Mouse (Mus musculus): ENCODE results near the gene Mpc1. TPM values are rescaled to one million over a fixed set of nuclear protein-coding genes. Genes with fewer than 3 reads are reported as not detected.

Gene Mpc1
- total and polyA plus RNA-seq, 2 experiments = 305 to 762 TPM

- peak; percentile 39 for TF ChIP-seq CTCF (IDR thresholded peaks at IDR 0.05; ENCODE audit: low read depth, low read length)
- TF ChIP-seq POLR2A (IDR thresholded peaks at IDR 0.05; ENCODE audit: extremely low read depth, insufficient read depth, low read length) = peak; percentile 89
- no peaks in the 10 kb centered on the region for H3K36me3 ChIP-seq (ENCODE audit: control insufficient read depth, insufficient read depth, low read length)
- peak overlapping the region; percentile 96 for H3K4me3 ChIP-seq (ENCODE audit: insufficient read depth, low read depth, low read length)
- WGBS = under 1% methylated on average over 77 of the region's 77 CpGs
- H3K27ac ChIP-seq (replicated peaks; ENCODE audit: insufficient read depth, low read depth, low read length) = peak overlapping the region; percentile 97
- DNase-seq (ENCODE audit: extremely low read depth, low read depth, low spot score) = peak; percentile 88
- no peaks in the 10 kb centered on the region for H3K27me3 ChIP-seq (ENCODE audit: control insufficient read depth, insufficient read depth, low read length)
- peaks cover 8% of the 10 kb centered on the region; the same call in 1 of the 2 replicates for H3K79me2 ChIP-seq (ENCODE audit: control insufficient read depth, insufficient read depth, low read length)
- H3K9ac ChIP-seq (ENCODE audit: low read depth, low read length) = peak overlapping the region; percentile 96
- H3K4me1 ChIP-seq (ENCODE audit: control insufficient read depth, insufficient read depth, low read length) = peaks cover 7% of the 10 kb centered on the region
These were observed 986 bp downstream of the Mpc1 start for GRCm38 (mm10) chr17:8283526-8284253.

- Histone ChIP-seq H3K79me2 (ENCODE audit: control insufficient read depth, insufficient read depth, low read length) (peaks cover 8% of the 10 kb centered on the region; the same call in 1 of the 2 replicates), H3K4me1 (ENCODE audit: control insufficient read depth, insufficient read depth, low read length) (peaks cover 7% of the 10 kb centered on the region), H3K4me3 (ENCODE audit: insufficient read depth, low read depth, low read length) (peak overlapping the region; percentile 96), H3K9ac (ENCODE audit: low read depth, low read length) (peak overlapping the region; percentile 96), H3K36me3 (ENCODE audit: control insufficient read depth, insufficient read depth, low read length) (peaks cover 2% of the 10 kb centered on the region; the same call in 1 of the 2 replicates), H3K27ac (replicated peaks; ENCODE audit: insufficient read depth, low read depth, low read length) (peak overlapping the region; percentile 97), H3K27me3 (ENCODE audit: control insufficient read depth, insufficient read depth, low read length) (no peaks in the 10 kb centered on the region)
- DNase-seq (ENCODE audit: extremely low read depth, low read depth, low spot score) = peak; percentile 76
- TF ChIP-seq POLR2A (IDR thresholded peaks at IDR 0.05; ENCODE audit: extremely low read depth, insufficient read depth, low read length) (0 out of 2 replicates have a peak, but pooled peaks have one; percentile 48), CTCF (IDR thresholded peaks at IDR 0.05; ENCODE audit: low read depth, low read length) (no peak)
- WGBS = under 1% methylated on average over 32 of the region's 32 CpGs
These were observed 1.6 kb downstream of the Mpc1 start for GRCm38 (mm10) chr17:8284254-8284661.

GRCm38 (mm10) chr17:8285056-8285455 lies 2.4 kb downstream of the Mpc1 start:
- H3K36me3 ChIP-seq (ENCODE audit: control insufficient read depth, insufficient read depth, low read length) = peaks cover 2% of the 10 kb centered on the region; the same call in 1 of the 2 replicates
- 19% methylated on average over 8 of the region's 8 CpGs for WGBS
- peaks cover 13% of the 10 kb centered on the region for H3K4me1 ChIP-seq (ENCODE audit: control insufficient read depth, insufficient read depth, low read length)
- H3K4me3 ChIP-seq (ENCODE audit: insufficient read depth, low read depth, low read length) = peak overlapping the region; percentile 96
- H3K27ac ChIP-seq (replicated peaks; ENCODE audit: insufficient read depth, low read depth, low read length) = no peak overlapping the region
- no peak for DNase-seq (ENCODE audit: extremely low read depth, low read depth, low spot score)
- H3K27me3 ChIP-seq (ENCODE audit: control insufficient read depth, insufficient read depth, low read length) = no peaks in the 10 kb centered on the region
- H3K9ac ChIP-seq (ENCODE audit: low read depth, low read length) = peak overlapping the region; percentile 33; the same call in 1 of the 2 replicates
- TF ChIP-seq POLR2A (IDR thresholded peaks at IDR 0.05; ENCODE audit: extremely low read depth, insufficient read depth, low read length) (no peak), CTCF (IDR thresholded peaks at IDR 0.05; ENCODE audit: low read depth, low read length) (no peak)
- H3K79me2 ChIP-seq (ENCODE audit: control insufficient read depth, insufficient read depth, low read length) = peaks cover 8% of the 10 kb centered on the region; the same call in 1 of the 2 replicates

GRCm38 (mm10) chr17:8286987-8287386 lies 4.3 kb downstream of the Mpc1 start:
- 79% methylated on average over 4 of the region's 4 CpGs for WGBS
- Histone ChIP-seq H3K27ac (replicated peaks; ENCODE audit: insufficient read depth, low read depth, low read length) (no peak overlapping the region), H3K4me1 (ENCODE audit: control insufficient read depth, insufficient read depth, low read length) (peaks cover 16% of the 10 kb centered on the region), H3K36me3 (ENCODE audit: control insufficient read depth, insufficient read depth, low read length) (peaks cover 4% of the 10 kb centered on the region), H3K9ac (ENCODE audit: low read depth, low read length) (no peak overlapping the region), H3K4me3 (ENCODE audit: insufficient read depth, low read depth, low read length) (no peak overlapping the region), H3K27me3 (ENCODE audit: control insufficient read depth, insufficient read depth, low read length) (no peaks in the 10 kb centered on the region), H3K79me2 (ENCODE audit: control insufficient read depth, insufficient read depth, low read length) (peaks cover 8% of the 10 kb centered on the region; the same call in 1 of the 2 replicates)
- no peak for TF ChIP-seq POLR2A (IDR thresholded peaks at IDR 0.05; ENCODE audit: extremely low read depth, insufficient read depth, low read length)
- no peak for TF ChIP-seq CTCF (IDR thresholded peaks at IDR 0.05; ENCODE audit: low read depth, low read length)
- no peak for DNase-seq (ENCODE audit: extremely low read depth, low read depth, low spot score)

- TF ChIP-seq POLR2A (IDR thresholded peaks at IDR 0.05; ENCODE audit: extremely low read depth, insufficient read depth, low read length) = no peak
- no peak for TF ChIP-seq CTCF (IDR thresholded peaks at IDR 0.05; ENCODE audit: low read depth, low read length)
- H3K9ac ChIP-seq (ENCODE audit: low read depth, low read length) = no peak overlapping the region
- DNase-seq (ENCODE audit: extremely low read depth, low read depth, low spot score) = no peak
- peak overlapping the region; percentile 46 for H3K27ac ChIP-seq (replicated peaks; ENCODE audit: insufficient read depth, low read depth, low read length)
- H3K4me1 ChIP-seq (ENCODE audit: control insufficient read depth, insufficient read depth, low read length) = peaks cover 13% of the 10 kb centered on the region
- H3K4me3 ChIP-seq (ENCODE audit: insufficient read depth, low read depth, low read length) = no peak overlapping the region
- WGBS = 83% methylated on average over 3 of the region's 3 CpGs
- peaks cover 16% of the 10 kb centered on the region for H3K36me3 ChIP-seq (ENCODE audit: control insufficient read depth, insufficient read depth, low read length)
- peaks cover 3% of the 10 kb centered on the region; the same call in 1 of the 2 replicates for H3K79me2 ChIP-seq (ENCODE audit: control insufficient read depth, insufficient read depth, low read length)
- no peaks in the 10 kb centered on the region for H3K27me3 ChIP-seq (ENCODE audit: control insufficient read depth, insufficient read depth, low read length)
These were observed 7.4 kb downstream of the Mpc1 start for GRCm38 (mm10) chr17:8289993-8290679.

Measured in liver, adult 2 months (tissue).